Mouse (Mus musculus) lung, embryonic 15.5 days (tissue): ENCODE results near the gene Ppm1k. TPM values are rescaled to one million over a fixed set of nuclear protein-coding genes. Genes with fewer than 3 reads are reported as not detected.
"Not testable (repeated sequence)": the region's sequence is repeated elsewhere in the genome, so short reads cannot be mapped to it uniquely, and the experiment has no call there.

Source experiments
- ATAC-seq: fragments of 200-750 bp; cut with Nextera tagmentation; 2 replicates; pipeline ENCODE4 v1.8.0; 2017; ENCODE audit warnings: moderate number of reproducible peaks, borderline replicate concordance; ENCODE audit not compliant: low FRiP score, low TSS enrichment; ENCODE audit errors: extremely low read depth
- H3K27ac ChIP-seq: fragments of 300-500 bp; sonication (generic); 2 replicates; pipeline ENCODE4 v1.5.1; 2015; ENCODE audit warnings: moderate library complexity, mild to moderate bottlenecking, inconsistent platforms
- H3K27me3 ChIP-seq: fragments of 300-500 bp; sonication (generic); 2 replicates; pipeline ENCODE4 v1.6.1; 2015; ENCODE audit warnings: inconsistent platforms
- H3K36me3 ChIP-seq: fragments of 300-500 bp; sonication (generic); 2 replicates; pipeline ENCODE4 v1.6.1; 2015; ENCODE audit warnings: inconsistent platforms
- H3K4me1 ChIP-seq: fragments of 300-500 bp; sonication (generic); 2 replicates; pipeline ENCODE4 v1.6.1; 2015; ENCODE audit warnings: inconsistent platforms
- H3K4me2 ChIP-seq: fragments of 300-500 bp; sonication (generic); 2 replicates; pipeline ENCODE4 v1.6.1; 2015; ENCODE audit warnings: inconsistent platforms, mild to moderate bottlenecking, moderate library complexity
- H3K4me3 ChIP-seq: fragments of 300-500 bp; sonication (generic); 2 replicates; pipeline ENCODE4 v1.5.1; 2015; ENCODE audit warnings: mild to moderate bottlenecking, inconsistent platforms
- H3K9ac ChIP-seq: fragments of 300-500 bp; sonication (generic); 2 replicates; pipeline ENCODE4 v1.6.1; 2015; ENCODE audit warnings: inconsistent platforms
- H3K9me3 ChIP-seq: fragments of 300-500 bp; sonication (generic); 2 replicates; pipeline ENCODE4 v1.6.1; 2016; ENCODE audit warnings: inconsistent platforms
- WGBS: fragments of 180-500 bp; shearing (Covaris S2); methylation state at CpG from one replicate; pipeline ENCODE4 v1.1.7; 2015; 5-methylcytosine and 5-hydroxymethylcytosine counted together
- polyA plus RNA-seq: library from polyadenylated mRNA; unstranded; fragments of >200 nt; fragmentation: Nextera tagmentation; extraction: Ambion mirVana; gene quantifications from 2 replicates; pipeline ENCODE4 v1.2.1, GENCODE M21; 2015

Ppm1k gene
- polyA plus RNA-seq, 1 experiment from 2014 or later, result 6.4 TPM

- peaks cover 6% of the 10 kb centered on the region; the same call in 1 of the 2 replicates for H3K4me1 ChIP-seq
- H3K4me2 ChIP-seq, result no peak overlapping the region
- no peaks in the 10 kb centered on the region for H3K9me3 ChIP-seq
- no peaks in the 10 kb centered on the region for H3K27me3 ChIP-seq
- no peaks in the 10 kb centered on the region for H3K36me3 ChIP-seq
- no peak for ATAC-seq
- no peak overlapping the region for H3K27ac ChIP-seq
- H3K4me3 ChIP-seq, result no peak overlapping the region
- no peak overlapping the region for H3K9ac ChIP-seq
- WGBS, result 36% methylated on average over 4 of the region's 4 CpGs
Observed at GRCm38 (mm10) chr6:57531011-57531410, 4.3 kb downstream of the Ppm1k start.

GRCm38 (mm10) chr6:57529336-57529845 lies 5.9 kb downstream of the Ppm1k start:
- Histone ChIP-seq H3K36me3 (no peaks in the 10 kb centered on the region), H3K27me3 (no peaks in the 10 kb centered on the region)
- WGBS, result 83% methylated on average over 1 of the region's 1 CpGs

GRCm38 (mm10) chr6:57526933-57527332 lies 8.3 kb downstream of the Ppm1k start:
- H3K4me2 ChIP-seq, result no peak overlapping the region
- no peaks in the 10 kb centered on the region for H3K9me3 ChIP-seq
- no peaks in the 10 kb centered on the region for H3K27me3 ChIP-seq
- no peak overlapping the region for H3K27ac ChIP-seq
- 84% methylated on average over 2 of the region's 2 CpGs for WGBS
- H3K36me3 ChIP-seq, result no peaks in the 10 kb centered on the region
- ATAC-seq, result no peak
- H3K4me1 ChIP-seq, result peaks cover 4% of the 10 kb centered on the region; the same call in 1 of the 2 replicates
- H3K9ac ChIP-seq, result no peak overlapping the region
- H3K4me3 ChIP-seq, result no peak overlapping the region

More at GRCm38 (mm10) chr6:57529336-57529845, 5.9 kb downstream of the Ppm1k start:
- ATAC-seq, result no peak
- H3K4me1 ChIP-seq, result peaks cover 6% of the 10 kb centered on the region; the same call in 1 of the 2 replicates
- no peaks in the 10 kb centered on the region for H3K9me3 ChIP-seq
- no peak overlapping the region for H3K4me2 ChIP-seq
- no peak overlapping the region for H3K9ac ChIP-seq
- no peak overlapping the region for H3K4me3 ChIP-seq
- no peak overlapping the region for H3K27ac ChIP-seq

GRCm38 (mm10) chr6:57524742-57525141 lies 10.5 kb downstream of the Ppm1k start:
- no peaks in the 10 kb centered on the region for H3K36me3 ChIP-seq
- ATAC-seq, result no peak
- no peaks in the 10 kb centered on the region for H3K27me3 ChIP-seq
- H3K4me2 ChIP-seq, result no peak overlapping the region
- H3K4me1 ChIP-seq, result no peaks in the 10 kb centered on the region
- H3K9ac ChIP-seq, result no peak overlapping the region
- no peak overlapping the region for H3K27ac ChIP-seq
- no peak overlapping the region for H3K4me3 ChIP-seq
- H3K9me3 ChIP-seq, result no peaks in the 10 kb centered on the region
- 90% methylated on average over 10 of the region's 10 CpGs for WGBS

- Histone ChIP-seq H3K4me1 (no peaks in the 10 kb centered on the region), H3K9ac (no peak overlapping the region), H3K4me2 (no peak overlapping the region), H3K36me3 (no peaks in the 10 kb centered on the region), H3K4me3 (no peak overlapping the region), H3K9me3 (no peaks in the 10 kb centered on the region), H3K27me3 (no peaks in the 10 kb centered on the region), H3K27ac (peak overlapping the region; percentile 12; the same call in 1 of the 2 replicates)
- 71% methylated on average over 10 of the region's 10 CpGs for WGBS
- ATAC-seq, result peak; percentile 70; the same call in 1 of the 2 replicates
Observed at GRCm38 (mm10) chr6:57520749-57521652, 14.3 kb downstream of the Ppm1k start.

- Histone ChIP-seq H3K4me1 (no peaks in the 10 kb centered on the region), H3K4me2 (no peak overlapping the region), H3K27ac (no peak overlapping the region), H3K27me3 (no peaks in the 10 kb centered on the region), H3K4me3 (no peak overlapping the region), H3K9ac (no peak overlapping the region), H3K36me3 (peaks cover 17% of the 10 kb centered on the region; the same call in 1 of the 2 replicates), H3K9me3 (no peaks in the 10 kb centered on the region)
- 25% methylated on average over 4 of the region's 4 CpGs for WGBS
- ATAC-seq, result no peak
Observed at GRCm38 (mm10) chr6:57514035-57514374, 21.3 kb downstream of the Ppm1k start.

GRCm38 (mm10) chr6:57513351-57514034 lies 21.8 kb downstream of the Ppm1k start:
- Histone ChIP-seq H3K4me1 (no peaks in the 10 kb centered on the region), H3K9me3 (no peaks in the 10 kb centered on the region), H3K36me3 (peaks cover 17% of the 10 kb centered on the region; the same call in 1 of the 2 replicates), H3K27me3 (no peaks in the 10 kb centered on the region), H3K9ac (no peak overlapping the region), H3K4me2 (no peak overlapping the region), H3K27ac (no peak overlapping the region), H3K4me3 (no peak overlapping the region)
- ATAC-seq, result no peak
- WGBS, result 44% methylated on average over 7 of the region's 7 CpGs

GRCm38 (mm10) chr6:57511899-57512298 lies 23.4 kb downstream of the Ppm1k start:
- ATAC-seq, result no peak
- Histone ChIP-seq H3K27me3 (no peaks in the 10 kb centered on the region), H3K9me3 (no peaks in the 10 kb centered on the region), H3K27ac (no peak overlapping the region), H3K4me2 (no peak overlapping the region), H3K9ac (no peak overlapping the region), H3K4me3 (no peak overlapping the region), H3K4me1 (no peaks in the 10 kb centered on the region), H3K36me3 (peaks cover 17% of the 10 kb centered on the region; the same call in 1 of the 2 replicates)
- WGBS, result 84% methylated on average over 5 of the region's 5 CpGs

GRCm38 (mm10) chr6:57503662-57504379 lies 31.4 kb downstream of the Ppm1k start:
- H3K9me3 ChIP-seq, result no peaks in the 10 kb centered on the region
- 64% methylated on average over 1 of the region's 3 CpGs for WGBS
- H3K4me3 ChIP-seq, result no peak overlapping the region
- H3K4me2 ChIP-seq, result no peak overlapping the region
- no peaks in the 10 kb centered on the region for H3K27me3 ChIP-seq
- no peaks in the 10 kb centered on the region for H3K4me1 ChIP-seq
- no peak for ATAC-seq
- no peaks in the 10 kb centered on the region for H3K36me3 ChIP-seq
- no peak overlapping the region for H3K9ac ChIP-seq
- H3K27ac ChIP-seq, result no peak overlapping the region

- no peak for ATAC-seq
- WGBS, result 54% methylated on average over 2 of the region's 2 CpGs
Observed at GRCm38 (mm10) chr6:57499209-57499608, 36.1 kb downstream of the Ppm1k start.

GRCm38 (mm10) chr6:57468161-57468560 lies 67.1 kb downstream of the Ppm1k start:
- not testable (repeated sequence) for H3K36me3 ChIP-seq, H3K27me3 ChIP-seq, H3K4me1 ChIP-seq, ATAC-seq, H3K4me3 ChIP-seq, H3K27ac ChIP-seq, H3K9ac ChIP-seq, H3K9me3 ChIP-seq, H3K4me2 ChIP-seq
- 12% methylated on average over 3 of the region's 3 CpGs for WGBS

More at GRCm38 (mm10) chr6:57499209-57499608, 36.1 kb downstream of the Ppm1k start:
- Histone ChIP-seq H3K27me3 (no peaks in the 10 kb centered on the region), H3K27ac (no peak overlapping the region), H3K9ac (no peak overlapping the region), H3K9me3 (no peaks in the 10 kb centered on the region), H3K36me3 (no peaks in the 10 kb centered on the region), H3K4me3 (no peak overlapping the region), H3K4me2 (no peak overlapping the region), H3K4me1 (no peaks in the 10 kb centered on the region)
